Mouse (Mus musculus) lung, postnatal 4 days (tissue): ENCODE results near the gene Gm10799.

Source experiments
- DNase-seq, 2 experiments: peaks; one replicate each; pipeline ENCODE4 v3.0.0; 2021

Gene Gm10799

GRCm38 (mm10) chr2:104064152-104064551 is 4.2 kb downstream of the Gm10799 start:
- no peak for DNase-seq

- no peak for DNase-seq
Observed at GRCm38 (mm10) chr2:104062665-104063064, 5.7 kb downstream of the Gm10799 start.

- DNase-seq: no peak
Observed at GRCm38 (mm10) chr2:104060996-104061395, 7.4 kb downstream of the Gm10799 start.

- DNase-seq: no peak
Observed at GRCm38 (mm10) chr2:104059786-104060185, 8.6 kb downstream of the Gm10799 start.

GRCm38 (mm10) chr2:104058954-104059353 is 9.4 kb downstream of the Gm10799 start:
- no peak for DNase-seq

- no peak for DNase-seq
Observed at GRCm38 (mm10) chr2:104058381-104058780, 10.0 kb downstream of the Gm10799 start.

GRCm38 (mm10) chr2:104044479-104045080 is 23.8 kb downstream of the Gm10799 start:
- DNase-seq: peak in 1 of 2 experiments; percentile 33

GRCm38 (mm10) chr2:104043624-104044478 is 24.5 kb downstream of the Gm10799 start:
- DNase-seq: peak in 1 of 2 experiments; percentile 15

- no peak for DNase-seq
Observed at GRCm38 (mm10) chr2:104042766-104043165, 25.6 kb downstream of the Gm10799 start.

- no peak for DNase-seq
Observed at GRCm38 (mm10) chr2:104041632-104042031, 26.7 kb downstream of the Gm10799 start.

GRCm38 (mm10) chr2:104038236-104038635 is 30.1 kb downstream of the Gm10799 start:
- DNase-seq: no peak

GRCm38 (mm10) chr2:104036316-104036715 is 32.0 kb downstream of the Gm10799 start:
- DNase-seq: no peak

- DNase-seq: no peak
Observed at GRCm38 (mm10) chr2:104035595-104035994, 32.8 kb downstream of the Gm10799 start.

- DNase-seq: peak in 1 of 2 experiments; percentile 74
Observed at GRCm38 (mm10) chr2:104034832-104035472, 33.4 kb downstream of the Gm10799 start.

GRCm38 (mm10) chr2:104032056-104032455 is 36.3 kb downstream of the Gm10799 start:
- DNase-seq: no peak

- no peak for DNase-seq
Observed at GRCm38 (mm10) chr2:104030381-104030780, 38.0 kb downstream of the Gm10799 start.

- DNase-seq: no peak
Observed at GRCm38 (mm10) chr2:104029074-104029473, 39.3 kb downstream of the Gm10799 start.

GRCm38 (mm10) chr2:104028139-104028723 is 40.1 kb downstream of the Gm10799 start, which contains the start of gene 4931422A03Rik:
Gene 4931422A03Rik (minus strand): TSS chr2:104028361.
- DNase-seq: no peak

- peak; percentile 91 to 93 for DNase-seq
Observed at GRCm38 (mm10) chr2:104027458-104028138, 40.8 kb downstream of the Gm10799 start, which contains the start of gene Fbxo3. Gene Fbxo3 (plus strand): TSS chr2:104027721.

GRCm38 (mm10) chr2:104024656-104025055 is 43.7 kb downstream of the Gm10799 start:
- no peak for DNase-seq

GRCm38 (mm10) chr2:104023096-104023495 is 45.3 kb downstream of the Gm10799 start:
- no peak for DNase-seq
